Mouse (Mus musculus) midbrain, postnatal 0 days (tissue): Measurements from ENCODE around the gene Slc24a1. TPM values are rescaled to one million over a fixed set of nuclear protein-coding genes. Genes with fewer than 3 reads are reported as not detected.

Experiments
- ATAC-seq: fragments of 200-750 bp; cut with Nextera tagmentation; 2 replicates; pipeline ENCODE4 v1.8.0; 2017; ENCODE audit warnings: moderate number of reproducible peaks, mild to moderate bottlenecking, moderate TSS enrichment, moderate library complexity; ENCODE audit not compliant: low FRiP score
- DNase-seq: peaks from one replicate; pipeline ENCODE4 v3.0.0-alpha.2; 2015; ENCODE audit warnings: low spot score
- H3K27ac ChIP-seq: fragments of 300-500 bp; sonication (generic); 2 replicates; pipeline ENCODE4 v1.5.1; 2014; ENCODE audit warnings: low read depth, mild to moderate bottlenecking, low read length, mixed read lengths
- H3K27me3 ChIP-seq: fragments of 300-500 bp; sonication (generic); 2 replicates; pipeline ENCODE4 v1.6.1; 2014; ENCODE audit warnings: low read length, control low read depth, mixed read lengths; ENCODE audit not compliant: insufficient read depth
- H3K36me3 ChIP-seq: fragments of 300-500 bp; sonication (generic); 2 replicates; pipeline ENCODE4 v1.6.1; 2014; ENCODE audit warnings: low read length, control low read depth, mixed read lengths; ENCODE audit not compliant: insufficient read depth
- H3K4me1 ChIP-seq: fragments of 300-500 bp; sonication (generic); 2 replicates; pipeline ENCODE4 v1.6.1; 2014; ENCODE audit warnings: mild to moderate bottlenecking, control low read depth, antibody characterized with exemption, low read length, mixed read lengths; ENCODE audit not compliant: insufficient read depth
- H3K4me2 ChIP-seq: fragments of 300-500 bp; sonication (generic); 2 replicates; pipeline ENCODE4 v1.6.1; 2014; ENCODE audit warnings: low read depth, mild to moderate bottlenecking, low read length, mixed read lengths; ENCODE audit not compliant: poor library complexity, severe bottlenecking
- H3K4me3 ChIP-seq: fragments of 300-500 bp; sonication (generic); 2 replicates; pipeline ENCODE4 v1.5.1; 2014; ENCODE audit warnings: low read depth, mild to moderate bottlenecking, low read length, moderate library complexity
- H3K9ac ChIP-seq: fragments of 300-500 bp; sonication (generic); replicated peaks from 2 replicates; pipeline ENCODE4 v1.6.1; 2014; ENCODE audit warnings: mild to moderate bottlenecking, low read length, moderate library complexity, mixed read lengths; ENCODE audit not compliant: poor library complexity, severe bottlenecking
- H3K9me3 ChIP-seq: fragments of 300-500 bp; sonication (generic); 2 replicates; pipeline ENCODE4 v1.6.1; 2016; ENCODE audit warnings: low read length, control low read depth
- CTCF ChIP-seq: IDR thresholded peaks from 2 replicates; pipeline ENCODE4 v1.5.1; 2016; ENCODE audit warnings: antibody characterized with exemption, mild to moderate bottlenecking
- WGBS: fragments of 180-500 bp; shearing (Covaris S2); extraction: QIAGEN DNeasy Blood & Tissue Kit; methylation state at CpG from one replicate; pipeline ENCODE4 v1.1.7; 2014; 5-methylcytosine and 5-hydroxymethylcytosine counted together
- polyA plus RNA-seq: library from polyadenylated mRNA; unstranded; fragments of >200 nt; fragmentation: Nextera tagmentation; extraction: Ambion mirVana; gene quantifications from 2 replicates; pipeline ENCODE4 v1.2.1, GENCODE M21; 2015
- total RNA-seq: library from RNA; depleted of rRNA; stranded (reverse); fragments of >200 nt; gene quantifications from 2 replicates; pipeline ENCODE4 v1.2.3, GENCODE M21; 2014

Slc24a1 gene
- total and polyA plus RNA-seq, 2 experiments from 2014 or later, result 0.19 TPM; not detected in 1

DNA sequence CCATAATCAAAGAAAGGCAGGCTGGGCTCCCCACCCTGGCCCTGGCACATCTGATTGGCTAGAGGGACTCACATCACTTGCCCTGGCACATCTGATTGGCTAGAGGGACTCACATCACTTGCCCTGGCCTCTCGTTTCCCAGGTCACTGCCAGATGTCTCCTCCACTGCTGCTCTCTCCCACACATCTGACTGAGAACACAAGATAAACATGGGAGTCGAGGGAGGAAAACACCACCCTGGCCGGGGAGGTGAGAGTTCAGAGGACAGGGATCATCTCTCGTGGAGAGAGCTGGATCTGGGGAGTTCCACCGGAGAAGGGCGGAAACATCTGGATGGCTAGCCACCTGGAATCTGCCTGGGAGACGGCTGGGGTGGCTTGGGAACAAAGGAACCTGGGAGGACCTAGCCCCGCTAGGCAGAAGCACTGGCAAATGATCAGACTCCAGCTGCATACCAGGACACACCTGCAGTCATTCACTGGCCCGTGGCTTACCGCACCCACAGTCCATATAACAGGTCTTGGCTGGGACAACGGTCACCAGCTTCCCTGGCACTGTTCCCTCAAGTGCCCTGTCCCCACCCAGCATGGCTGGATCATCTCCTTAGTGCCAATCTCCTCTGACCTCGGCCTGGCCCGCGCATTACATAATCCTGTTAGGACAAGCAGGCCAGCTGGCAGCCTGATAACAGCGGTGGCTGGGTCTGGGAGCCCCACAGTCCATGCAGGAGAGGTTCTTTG lies 17.2 kb downstream of the Slc24a1 start:
- no peak for TF ChIP-seq CTCF
- Histone ChIP-seq H3K27ac (no peak overlapping the region), H3K9me3 (no peaks in the 10 kb centered on the region), H3K4me2 (no peak overlapping the region), H3K27me3 (no peaks in the 10 kb centered on the region), H3K9ac (no peak overlapping the region), H3K4me1 (no peaks in the 10 kb centered on the region), H3K4me3 (no peak overlapping the region), H3K36me3 (no peaks in the 10 kb centered on the region)
- ATAC-seq (no peak), DNase-seq (no peak)
- 56% methylated on average over 15 of the region's 15 CpGs for WGBS

GRCm38 (mm10) chr9:64931751-64932610 lies 19.4 kb downstream of the Slc24a1 start:
- DNase-seq (no peak), ATAC-seq (no peak)
- Histone ChIP-seq H3K27ac (no peak overlapping the region), H3K4me3 (no peak overlapping the region), H3K27me3 (no peaks in the 10 kb centered on the region), H3K4me2 (no peak overlapping the region), H3K9me3 (no peaks in the 10 kb centered on the region), H3K36me3 (no peaks in the 10 kb centered on the region), H3K9ac (no peak overlapping the region), H3K4me1 (no peaks in the 10 kb centered on the region)
- WGBS, result 78% methylated on average over 7 of the region's 7 CpGs
- no peak for TF ChIP-seq CTCF

- Histone ChIP-seq H3K36me3 (no peaks in the 10 kb centered on the region), H3K4me1 (peaks cover 7% of the 10 kb centered on the region), H3K27ac (no peak overlapping the region), H3K27me3 (no peaks in the 10 kb centered on the region), H3K4me3 (no peak overlapping the region), H3K9me3 (no peaks in the 10 kb centered on the region), H3K4me2 (no peak overlapping the region), H3K9ac (no peak overlapping the region)
- ATAC-seq (no peak), DNase-seq (no peak)
- TF ChIP-seq CTCF, result no peak
- WGBS, result 86% methylated on average over 4 of the region's 4 CpGs
Observed at GRCm38 (mm10) chr9:64930256-64930655, 21.2 kb downstream of the Slc24a1 start.

DNA sequence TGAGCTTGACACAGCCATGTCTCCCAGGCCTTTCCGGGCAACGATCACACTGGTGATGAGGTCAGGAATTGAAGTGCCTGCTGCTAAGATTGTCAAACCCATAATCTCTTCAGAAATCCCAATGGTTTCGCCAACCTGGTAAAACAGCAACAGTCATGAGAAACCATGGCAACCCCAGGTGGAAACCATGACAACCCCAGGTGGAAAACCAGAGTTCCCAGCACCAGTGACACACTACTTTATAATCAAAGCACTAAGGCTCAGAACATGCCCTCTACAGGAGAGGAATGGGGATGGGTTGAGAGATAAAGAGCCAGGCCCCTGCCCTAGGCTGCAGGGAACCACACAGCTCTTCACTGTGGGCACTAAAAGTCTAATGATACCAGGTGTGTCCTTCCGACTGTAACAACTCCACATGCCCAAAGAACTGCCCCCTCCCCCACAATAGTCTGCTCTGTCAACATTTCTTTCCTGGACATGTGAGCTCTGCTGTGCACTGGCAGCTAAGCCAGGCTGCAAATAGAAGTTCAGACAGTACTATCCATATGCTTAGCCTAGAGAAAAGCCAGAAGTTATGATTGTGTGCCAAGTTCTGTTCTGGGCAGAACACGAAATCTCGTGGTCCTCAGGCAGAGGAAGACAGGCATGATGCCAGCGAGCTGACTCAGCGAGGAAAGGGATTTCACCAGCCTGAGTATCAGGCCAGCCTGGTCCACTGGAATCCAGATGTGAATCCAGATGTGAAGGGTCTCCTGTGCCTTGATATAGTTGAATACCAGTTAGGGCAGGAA lies 25.0 kb downstream of the Slc24a1 start:
- DNase-seq (peak; percentile 83), ATAC-seq (peak; percentile 58)
- H3K4me1 ChIP-seq, result peaks cover 7% of the 10 kb centered on the region
- 71% methylated on average over 8 of the region's 8 CpGs for WGBS
- no peak overlapping the region for H3K4me2 ChIP-seq
- no peak overlapping the region for H3K4me3 ChIP-seq
- peak overlapping the region; percentile 43 for H3K27ac ChIP-seq
- H3K9ac ChIP-seq, result no peak overlapping the region
- H3K27me3 ChIP-seq, result no peaks in the 10 kb centered on the region
- TF ChIP-seq CTCF, result no peak
- H3K36me3 ChIP-seq, result no peaks in the 10 kb centered on the region
- H3K9me3 ChIP-seq, result no peaks in the 10 kb centered on the region

- H3K9me3 ChIP-seq, result no peaks in the 10 kb centered on the region
- 0 out of 2 replicates have a peak overlapping the region, but pooled peaks have one; percentile 43 for H3K27ac ChIP-seq
- H3K36me3 ChIP-seq, result no peaks in the 10 kb centered on the region
- H3K9ac ChIP-seq, result no peak overlapping the region
- H3K4me3 ChIP-seq, result no peak overlapping the region
- H3K27me3 ChIP-seq, result no peaks in the 10 kb centered on the region
- peaks cover 7% of the 10 kb centered on the region for H3K4me1 ChIP-seq
- WGBS, result 78% methylated on average over 5 of the region's 5 CpGs
- H3K4me2 ChIP-seq, result no peak overlapping the region
- TF ChIP-seq CTCF, result no peak
- DNase-seq (no peak), ATAC-seq (no peak)
Observed at GRCm38 (mm10) chr9:64925771-64926170, 25.6 kb downstream of the Slc24a1 start.
